Mouse (Mus musculus): ENCODE measurements around the gene Bbs9.

Bbs9 gene

GRCm38 (mm10) chr9:22800675-22801074 is 325.2 kb downstream of the Bbs9 start:
- DNase-seq (ENCODE audit: low spot score): no peak

- no peak for DNase-seq (ENCODE audit: low spot score)
These were observed 330.5 kb downstream of the Bbs9 start for GRCm38 (mm10) chr9:22805981-22806380.

- DNase-seq (ENCODE audit: low spot score): no peak
These were observed 331.0 kb downstream of the Bbs9 start for GRCm38 (mm10) chr9:22806494-22806893.

GRCm38 (mm10) chr9:22807693-22808092 is 332.2 kb downstream of the Bbs9 start:
- no peak for DNase-seq (ENCODE audit: low spot score)

GRCm38 (mm10) chr9:22809621-22810126 is 334.2 kb downstream of the Bbs9 start:
- no peak for DNase-seq (ENCODE audit: low spot score)

GRCm38 (mm10) chr9:22810454-22810853 is 334.9 kb downstream of the Bbs9 start:
- no peak for DNase-seq (ENCODE audit: low spot score)

GRCm38 (mm10) chr9:22811931-22812330 is 336.4 kb downstream of the Bbs9 start:
- no peak for DNase-seq (ENCODE audit: low spot score)

- DNase-seq (ENCODE audit: low spot score): no peak
These were observed 339.0 kb downstream of the Bbs9 start for GRCm38 (mm10) chr9:22814407-22815092.

- no peak for DNase-seq (ENCODE audit: low spot score)
These were observed 339.6 kb downstream of the Bbs9 start for GRCm38 (mm10) chr9:22815093-22815458.

- no peak for DNase-seq (ENCODE audit: low spot score)
These were observed 344.0 kb downstream of the Bbs9 start for GRCm38 (mm10) chr9:22819539-22819938.

GRCm38 (mm10) chr9:22820646-22821185 is 345.2 kb downstream of the Bbs9 start:
- DNase-seq (ENCODE audit: low spot score): no peak

- DNase-seq (ENCODE audit: low spot score): no peak
These were observed 347.3 kb downstream of the Bbs9 start for GRCm38 (mm10) chr9:22822770-22823169.

- DNase-seq (ENCODE audit: low spot score): no peak
These were observed 348.3 kb downstream of the Bbs9 start for GRCm38 (mm10) chr9:22823856-22824255.

GRCm38 (mm10) chr9:22824910-22825309 is 349.4 kb downstream of the Bbs9 start:
- no peak for DNase-seq (ENCODE audit: low spot score)

- no peak for DNase-seq (ENCODE audit: low spot score)
These were observed 351.1 kb downstream of the Bbs9 start for GRCm38 (mm10) chr9:22826571-22826990.

GRCm38 (mm10) chr9:22827176-22827770 is 351.8 kb downstream of the Bbs9 start:
- DNase-seq (ENCODE audit: low spot score): no peak

- DNase-seq (ENCODE audit: low spot score): no peak
These were observed 353.9 kb downstream of the Bbs9 start for GRCm38 (mm10) chr9:22829212-22829960.

GRCm38 (mm10) chr9:22834994-22835512 is 359.5 kb downstream of the Bbs9 start:
- DNase-seq (ENCODE audit: low spot score): no peak

GRCm38 (mm10) chr9:22837000-22837399 is 361.5 kb downstream of the Bbs9 start:
- DNase-seq (ENCODE audit: low spot score): no peak

GRCm38 (mm10) chr9:22837702-22838210 is 362.2 kb downstream of the Bbs9 start:
- peak; percentile 15 for DNase-seq (ENCODE audit: low spot score)

GRCm38 (mm10) chr9:22846048-22846447 is 370.5 kb downstream of the Bbs9 start:
- no peak for DNase-seq (ENCODE audit: low spot score)

GRCm38 (mm10) chr9:22846783-22847182 is 371.3 kb downstream of the Bbs9 start:
- no peak for DNase-seq (ENCODE audit: low spot score)
